Mouse (Mus musculus) neural tube, embryonic 11.5 days (tissue): ENCODE data around the gene Slc6a11. TPM values are rescaled to one million over a fixed set of nuclear protein-coding genes. Genes with fewer than 3 reads are reported as not detected.

Source experiments
- ATAC-seq: fragments of 200-750 bp; cut with Nextera tagmentation; 2 replicates; pipeline ENCODE4 v1.8.0; 2017; ENCODE audit warnings: moderate number of reproducible peaks, mild to moderate bottlenecking, moderate TSS enrichment, moderate library complexity; ENCODE audit not compliant: insufficient read depth, low FRiP score, low TSS enrichment
- DNase-seq: peaks from one replicate; pipeline ENCODE4 v3.0.0-alpha.2; 2015; ENCODE audit warnings: low spot score
- H3K27ac ChIP-seq: fragments of 300-500 bp; sonication (generic); 2 replicates; pipeline ENCODE4 v1.5.1; 2014; ENCODE audit warnings: low read depth, mild to moderate bottlenecking, low read length
- H3K27me3 ChIP-seq: fragments of 300-500 bp; sonication (generic); 2 replicates; pipeline ENCODE4 v1.6.1; 2014; ENCODE audit warnings: mild to moderate bottlenecking, low read length, mixed read lengths; ENCODE audit not compliant: control insufficient read depth, insufficient read depth
- H3K36me3 ChIP-seq: fragments of 300-500 bp; sonication (generic); 2 replicates; pipeline ENCODE4 v1.6.1; 2014; ENCODE audit warnings: mild to moderate bottlenecking, low read length, moderate library complexity, mixed read lengths; ENCODE audit not compliant: control insufficient read depth, insufficient read depth
- H3K4me1 ChIP-seq: fragments of 300-500 bp; sonication (generic); 2 replicates; pipeline ENCODE4 v1.6.1; 2014; ENCODE audit warnings: low read length, mixed read lengths; ENCODE audit not compliant: control insufficient read depth, insufficient read depth
- H3K4me2 ChIP-seq: fragments of 300-500 bp; sonication (generic); 2 replicates; pipeline ENCODE4 v1.6.1; 2014; ENCODE audit warnings: low read depth, mild to moderate bottlenecking, moderate library complexity
- H3K4me3 ChIP-seq: fragments of 300-500 bp; sonication (generic); 2 replicates; pipeline ENCODE4 v1.5.1; 2014; ENCODE audit warnings: low read depth, low read length
- H3K9ac ChIP-seq: fragments of 300-500 bp; sonication (generic); 2 replicates; pipeline ENCODE4 v1.6.1; 2014; ENCODE audit warnings: mild to moderate bottlenecking, low read length
- H3K9me3 ChIP-seq: fragments of 300-500 bp; sonication (generic); 2 replicates; pipeline ENCODE4 v1.6.1; 2016; ENCODE audit warnings: low read length; ENCODE audit not compliant: control insufficient read depth
- WGBS: fragments of 180-500 bp; shearing (Covaris S2); extraction: QIAGEN DNeasy Blood & Tissue Kit; methylation state at CpG from one replicate; pipeline ENCODE4 v1.1.7; 2014; 5-methylcytosine and 5-hydroxymethylcytosine counted together
- polyA plus RNA-seq: library from polyadenylated mRNA; unstranded; fragments of >200 nt; fragmentation: Nextera tagmentation; extraction: Ambion mirVana; gene quantifications from 2 replicates; pipeline ENCODE4 v1.2.1, GENCODE M21; 2014

Gene Slc6a11
- polyA plus RNA-seq, 1 experiment from 2014 or later, result 1.1 TPM

DNA sequence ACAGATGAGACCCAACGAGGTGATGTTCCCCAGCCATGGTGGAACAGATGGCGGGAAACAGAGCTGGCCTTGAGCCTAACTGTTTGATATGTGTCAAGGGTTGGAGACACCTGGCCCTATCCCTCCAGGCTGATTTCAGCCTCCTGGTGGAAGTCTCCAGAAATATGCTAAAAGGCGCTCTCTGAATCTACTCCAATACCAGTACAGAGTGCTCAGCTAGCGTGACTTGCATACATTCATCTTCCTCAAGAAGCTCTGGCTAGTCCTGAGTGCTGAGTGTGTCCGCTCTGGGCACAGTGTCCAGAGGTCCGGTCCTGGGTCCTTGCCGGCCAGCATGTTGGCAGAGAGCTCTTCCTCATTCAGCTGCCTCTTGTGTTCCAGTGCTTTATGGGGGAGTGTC lies 27.8 kb downstream of the Slc6a11 start:
- no peak for ATAC-seq

DNA sequence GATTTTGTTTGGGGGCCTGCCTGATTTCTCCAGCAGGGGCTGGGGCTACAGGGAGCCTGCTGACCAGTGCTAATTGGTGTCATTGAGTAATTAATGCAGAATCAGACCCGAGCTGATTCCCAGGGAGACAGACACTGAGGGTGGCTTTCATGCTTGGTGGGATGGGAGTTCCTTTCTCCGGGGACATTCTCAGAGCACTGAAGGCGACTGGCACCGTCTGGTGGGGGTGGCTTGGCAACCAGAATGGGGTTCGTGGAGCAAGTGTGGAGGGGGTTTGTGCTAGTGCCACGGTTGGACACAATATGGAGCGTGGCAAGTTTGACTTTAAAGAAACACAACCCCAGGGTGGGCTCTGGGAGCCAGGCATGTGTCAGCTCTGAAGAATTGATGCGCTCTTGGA lies 29.7 kb downstream of the Slc6a11 start:
- no peaks in the 10 kb centered on the region for H3K4me1 ChIP-seq
- H3K27me3 ChIP-seq, result no peaks in the 10 kb centered on the region
- DNase-seq, result no peak
- 67% methylated on average over 8 of the region's 8 CpGs for WGBS
- H3K4me2 ChIP-seq, result no peak overlapping the region
- H3K36me3 ChIP-seq, result no peaks in the 10 kb centered on the region
- H3K27ac ChIP-seq, result no peak overlapping the region
- H3K9me3 ChIP-seq, result no peaks in the 10 kb centered on the region
- no peak overlapping the region for H3K4me3 ChIP-seq
- no peak for ATAC-seq
- H3K9ac ChIP-seq, result no peak overlapping the region

More for the DNA sequence above, 27.8 kb downstream of the Slc6a11 start:
- no peaks in the 10 kb centered on the region for H3K27me3 ChIP-seq
- no peak overlapping the region for H3K9ac ChIP-seq
- H3K4me1 ChIP-seq, result no peaks in the 10 kb centered on the region
- 88% methylated on average over 7 of the region's 7 CpGs for WGBS
- H3K27ac ChIP-seq, result no peak overlapping the region
- H3K36me3 ChIP-seq, result no peaks in the 10 kb centered on the region
- H3K4me2 ChIP-seq, result no peak overlapping the region
- DNase-seq, result no peak
- no peak overlapping the region for H3K4me3 ChIP-seq
- no peaks in the 10 kb centered on the region for H3K9me3 ChIP-seq

DNA sequence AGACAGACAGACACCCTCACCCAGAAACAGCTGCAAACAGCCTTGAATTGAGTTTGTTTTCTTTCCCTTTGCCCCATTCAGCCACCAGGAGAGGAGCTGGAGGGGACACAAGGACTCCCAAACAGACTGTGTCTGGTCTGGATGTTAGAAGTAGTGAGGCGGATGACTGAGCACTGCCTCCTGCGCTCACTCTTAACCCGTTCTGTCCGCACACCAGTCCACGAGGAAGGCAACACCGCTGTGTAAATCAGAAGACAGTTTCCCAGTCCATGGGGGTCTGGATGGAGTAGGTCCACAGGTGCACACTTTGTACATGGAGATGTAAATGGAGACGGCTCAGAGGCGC lies 43.0 kb downstream of the Slc6a11 start:
- 2% methylated on average over 8 of the region's 8 CpGs for WGBS
- Histone ChIP-seq H3K36me3 (no peaks in the 10 kb centered on the region), H3K4me3 (no peak overlapping the region), H3K9ac (no peak overlapping the region; the same call in 1 of the 2 replicates), H3K9me3 (no peaks in the 10 kb centered on the region), H3K4me1 (peaks cover 10% of the 10 kb centered on the region), H3K4me2 (0 out of 2 replicates have a peak overlapping the region, but pooled peaks have one; percentile 7), H3K27ac (no peak overlapping the region), H3K27me3 (peaks cover 21% of the 10 kb centered on the region)
- no peak for ATAC-seq
- DNase-seq, result no peak

DNA sequence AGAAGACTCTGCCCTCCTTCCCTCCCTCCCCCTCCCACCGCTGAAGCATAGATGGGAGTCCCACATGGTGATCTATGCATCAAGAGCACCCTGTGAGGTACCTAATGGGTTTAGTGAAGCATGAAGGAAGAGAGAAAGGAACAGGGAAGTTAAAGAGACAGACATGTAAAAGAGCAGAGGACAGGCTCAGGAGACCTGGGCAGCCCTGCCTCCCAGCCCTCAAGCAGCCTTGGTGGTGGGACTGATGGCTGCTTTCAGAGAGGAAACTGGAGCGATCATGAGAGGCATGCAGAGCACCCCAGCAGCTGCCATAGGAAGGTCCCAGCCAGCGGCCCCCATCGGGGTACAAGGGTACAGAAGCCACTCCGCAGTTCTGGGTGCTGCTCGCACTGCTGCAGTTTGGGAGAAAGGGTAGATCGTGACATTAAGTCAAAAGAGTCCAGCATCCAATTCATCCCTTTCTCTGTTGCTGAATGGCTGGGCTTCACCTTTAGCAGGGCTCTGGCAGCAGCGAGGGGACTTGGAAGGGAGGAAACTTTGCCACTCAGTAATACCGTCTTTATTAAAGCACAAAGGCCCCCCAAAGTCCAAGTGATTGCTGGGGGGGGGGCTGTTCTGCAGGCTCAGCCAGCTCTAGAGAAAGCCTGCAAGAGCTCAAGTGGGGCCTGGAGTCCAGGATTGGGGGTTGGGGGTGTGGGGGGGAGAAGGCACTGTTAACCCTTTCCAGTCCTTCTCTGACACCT lies 43.5 kb downstream of the Slc6a11 start:
- ATAC-seq (no peak), DNase-seq (no peak)
- Histone ChIP-seq H3K9me3 (no peaks in the 10 kb centered on the region), H3K4me2 (0 out of 2 replicates have a peak overlapping the region, but pooled peaks have one; percentile 7), H3K27me3 (peaks cover 23% of the 10 kb centered on the region), H3K4me1 (peaks cover 10% of the 10 kb centered on the region), H3K36me3 (no peaks in the 10 kb centered on the region), H3K27ac (no peak overlapping the region), H3K9ac (no peak overlapping the region; the same call in 1 of the 2 replicates), H3K4me3 (no peak overlapping the region)
- 14% methylated on average over 9 of the region's 9 CpGs for WGBS

DNA sequence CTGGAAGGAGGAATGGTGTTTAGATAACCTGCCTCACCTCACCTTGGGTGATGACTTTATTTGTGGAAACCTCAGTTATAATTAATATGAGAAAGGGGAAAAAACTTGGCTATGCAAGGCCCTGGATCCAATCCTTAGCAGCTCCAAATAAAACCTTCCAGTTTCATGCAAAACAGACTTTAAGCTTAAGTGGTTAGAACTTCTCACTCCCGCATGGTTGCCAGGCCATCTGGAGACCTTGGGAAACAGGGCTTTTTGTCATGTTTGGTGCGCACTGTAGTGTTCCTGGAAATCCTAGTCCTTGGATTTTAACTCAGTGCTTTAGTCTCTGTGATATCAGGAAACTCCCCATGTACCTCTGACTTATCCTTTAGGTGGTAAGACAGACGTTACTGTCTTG lies 47.1 kb downstream of the Slc6a11 start:
- no peak for ATAC-seq
- no peak overlapping the region for H3K27ac ChIP-seq
- H3K4me3 ChIP-seq, result no peak overlapping the region
- WGBS, result 86% methylated on average over 3 of the region's 3 CpGs
- H3K27me3 ChIP-seq, result peaks cover 34% of the 10 kb centered on the region
- peaks cover 10% of the 10 kb centered on the region for H3K4me1 ChIP-seq
- DNase-seq, result no peak
- no peaks in the 10 kb centered on the region for H3K36me3 ChIP-seq
- H3K9me3 ChIP-seq, result no peaks in the 10 kb centered on the region
- H3K4me2 ChIP-seq, result no peak overlapping the region
- H3K9ac ChIP-seq, result no peak overlapping the region

DNA sequence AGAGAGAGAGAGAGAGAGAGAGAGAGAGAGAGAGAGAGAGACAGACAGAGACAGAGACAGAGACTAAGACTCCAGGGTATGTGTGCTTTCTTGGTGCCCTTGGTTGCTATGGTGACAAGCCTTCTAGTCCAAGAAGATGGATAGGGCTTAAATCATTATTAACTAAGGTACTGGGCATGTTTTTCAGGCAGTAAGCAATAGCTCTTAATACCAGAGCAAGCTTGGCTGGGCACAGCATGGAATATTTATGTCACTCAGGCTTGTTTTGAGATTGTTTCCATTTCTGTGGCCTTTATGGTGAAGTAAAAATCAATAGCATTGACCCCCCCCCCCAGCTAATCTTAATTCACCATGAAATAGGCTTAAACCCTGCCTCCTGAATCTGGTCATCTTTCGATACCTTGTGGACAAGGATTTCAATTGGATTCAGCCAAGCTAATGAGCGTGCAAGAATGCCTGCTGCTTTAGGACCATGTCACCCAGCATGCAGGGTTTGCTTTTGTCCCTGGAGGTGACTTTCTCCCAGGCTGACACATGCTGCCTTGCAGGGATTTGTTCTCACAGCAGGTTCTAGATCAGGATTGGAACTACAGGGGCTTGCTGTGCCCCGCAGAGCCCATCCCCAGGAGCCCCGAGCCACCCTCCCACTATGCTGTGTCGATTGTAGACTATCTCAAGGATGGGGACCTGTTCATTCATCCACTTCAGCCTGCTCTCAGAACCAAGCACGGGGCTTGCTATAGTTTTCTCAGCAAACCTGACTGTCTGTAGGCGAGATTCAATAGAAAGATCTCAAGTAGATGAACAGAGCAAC lies 51.5 kb downstream of the Slc6a11 start:
- Histone ChIP-seq H3K9ac (no peak overlapping the region), H3K4me3 (no peak overlapping the region), H3K27ac (no peak overlapping the region), H3K4me1 (no peaks in the 10 kb centered on the region), H3K36me3 (no peaks in the 10 kb centered on the region), H3K9me3 (no peaks in the 10 kb centered on the region), H3K4me2 (no peak overlapping the region), H3K27me3 (peaks cover 28% of the 10 kb centered on the region)
- WGBS, result 53% methylated on average over 7 of the region's 7 CpGs
- peak; percentile 47 for DNase-seq
- ATAC-seq, result peak; percentile 82

DNA sequence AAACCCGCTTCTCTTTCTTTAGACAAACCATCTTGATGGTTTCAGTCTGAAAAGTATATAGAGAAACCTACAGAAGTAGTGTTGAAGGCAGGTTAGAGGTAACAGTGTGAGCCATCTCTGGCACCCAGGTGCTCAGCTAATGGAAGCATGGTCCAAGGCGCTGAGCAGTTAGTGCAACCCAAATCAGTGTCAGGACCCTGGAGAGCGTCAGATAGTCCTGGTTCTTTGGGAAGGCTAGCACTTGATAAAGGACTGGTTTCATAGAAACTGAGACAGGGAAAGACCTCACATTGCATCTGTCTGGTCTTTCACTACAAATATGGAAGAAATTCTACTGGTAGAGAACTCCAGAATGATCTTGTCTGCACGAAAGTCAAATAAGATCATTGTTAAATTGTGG lies 56.1 kb downstream of the Slc6a11 start:
- DNase-seq, result peak; percentile 44
- 53% methylated on average over 4 of the region's 4 CpGs for WGBS

DNA sequence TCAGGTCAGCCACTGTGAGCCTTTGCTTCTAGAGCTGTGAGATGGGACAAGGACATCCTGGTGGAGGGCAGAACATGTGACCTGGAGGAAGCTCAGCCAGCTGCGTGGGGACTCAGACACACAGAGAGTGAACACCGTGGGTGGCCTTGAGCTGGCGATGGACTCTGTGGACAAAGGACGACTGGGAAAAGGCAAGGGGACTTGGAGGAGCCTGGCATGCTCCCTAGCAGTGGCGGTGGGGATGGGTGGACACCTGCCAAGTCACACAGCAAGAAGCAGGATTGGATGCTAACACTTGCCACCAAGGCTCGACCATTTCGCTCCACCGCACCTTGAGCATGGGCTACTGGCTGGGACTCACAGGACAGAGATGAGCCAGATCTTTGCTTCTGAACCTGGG lies 57.8 kb downstream of the Slc6a11 start:
- WGBS, result 78% methylated on average over 8 of the region's 8 CpGs

More for the DNA sequence above, 56.1 kb downstream of the Slc6a11 start:
- H3K27ac ChIP-seq, result no peak overlapping the region
- no peaks in the 10 kb centered on the region for H3K36me3 ChIP-seq
- peaks cover 19% of the 10 kb centered on the region for H3K27me3 ChIP-seq
- no peak overlapping the region for H3K9ac ChIP-seq
- no peak overlapping the region for H3K4me2 ChIP-seq
- H3K4me3 ChIP-seq, result no peak overlapping the region
- peaks cover 2% of the 10 kb centered on the region; the same call in 1 of the 2 replicates for H3K9me3 ChIP-seq
- ATAC-seq, result no peak
- H3K4me1 ChIP-seq, result no peaks in the 10 kb centered on the region

More for the DNA sequence above, 57.8 kb downstream of the Slc6a11 start:
- DNase-seq, result no peak
- H3K9ac ChIP-seq, result no peak overlapping the region
- ATAC-seq, result no peak
- H3K4me1 ChIP-seq, result no peaks in the 10 kb centered on the region
- no peak overlapping the region for H3K27ac ChIP-seq
- no peaks in the 10 kb centered on the region for H3K36me3 ChIP-seq
- H3K9me3 ChIP-seq, result peaks cover 2% of the 10 kb centered on the region; the same call in 1 of the 2 replicates
- H3K4me3 ChIP-seq, result no peak overlapping the region
- H3K4me2 ChIP-seq, result no peak overlapping the region
- peaks cover 19% of the 10 kb centered on the region for H3K27me3 ChIP-seq
